In genomic region chr4:139310171-139310898, GRCm38 (mm10) we compare ENCODE assay signal across 8 mouse cellular contexts. TPM values are rescaled to one million over a fixed set of nuclear protein-coding genes. Genes with fewer than 3 reads are reported as not detected.
DNase-seq lines count a peak whose midpoint lies in the region; ATAC-seq lines count a peak whose summit lies in the region.

TSS of gene Pqlc2 (minus strand) at chr4:139310708.
TSS of gene Akr7a5 (plus strand) at chr4:139310744.

- peak within 1 kb of the TSS; percentile 26 to 59; a peak in 3 of 4 replicates for H3K27ac ChIP-seq in heart, embryonic 14.5 days (replicated peaks in 1 of 2; ENCODE audit: control insufficient read depth in 1 of 2, insufficient read depth in 1 of 2, low read depth in 2 of 2, low read length in 2 of 2)
- peak within 1 kb of the TSS; percentile 69 for H3K27ac ChIP-seq in liver, embryonic 13.5 days
- H3K27ac ChIP-seq in stomach, embryonic 16.5 days (ENCODE audit: low read length), result peak within 1 kb of the TSS; percentile 83

- peak within 1 kb of the TSS; percentile 77 to 89 for H3K4me3 ChIP-seq in heart, embryonic 14.5 days (ENCODE audit: control insufficient read depth in 1 of 2, insufficient read depth in 1 of 2, low read depth in 1 of 2, low read length in 2 of 2)
- peak within 1 kb of the TSS; percentile 88 for H3K4me3 ChIP-seq in liver, embryonic 13.5 days (replicated peaks)
- H3K4me3 ChIP-seq in stomach, embryonic 16.5 days (replicated peaks; ENCODE audit: low read length), result peak within 1 kb of the TSS; percentile 95

- WGBS in heart, embryonic 14.5 days, result under 1% methylated on average over 62 of the region's 63 CpGs
- WGBS in liver, embryonic 13.5 days (ENCODE audit: insufficient replicate concordance), result under 1% methylated on average over 63 of the region's 63 CpGs
- under 1% methylated on average over 63 of the region's 63 CpGs for WGBS in stomach, embryonic 16.5 days

- H3K36me3 ChIP-seq in heart, embryonic 14.5 days (ENCODE audit: control insufficient read depth, insufficient read depth, low read length), result peaks cover 18% of the 10 kb centered on the region
- peaks cover 9% of the 10 kb centered on the region for H3K36me3 ChIP-seq in liver, embryonic 13.5 days
- H3K36me3 ChIP-seq in stomach, embryonic 16.5 days (ENCODE audit: control insufficient read depth, insufficient read depth, low read length), result no peaks in the 10 kb centered on the region

- peak within 1 kb of the TSS; percentile 93 for H3K9ac ChIP-seq in heart, embryonic 14.5 days (ENCODE audit: low read length)
- H3K9ac ChIP-seq in liver, embryonic 13.5 days, result peak within 1 kb of the TSS; percentile 90
- peak within 1 kb of the TSS; percentile 96 for H3K9ac ChIP-seq in stomach, embryonic 16.5 days (ENCODE audit: low read length)

- DNase-seq in c-Kit-negative CD71-positive TER-119-positive erythroid progenitor cells, embryonic 14.5 days (ENCODE audit: low read depth, low spot score), result peak; percentile 88
- DNase-seq in fibroblast of lung, adult 2 months (ENCODE audit: low read depth), result peak; percentile 79
- DNase-seq in kidney, postnatal 14 days, result peak; percentile 99
- DNase-seq in liver, embryonic 13.5 days, result peak; percentile 98
- peak; percentile 99 for DNase-seq in neural tube, embryonic 10.5 days (ENCODE audit: extremely low spot score, low spot score)

- peak within 1 kb of the TSS; percentile 99 for H3K4me2 ChIP-seq in heart, embryonic 14.5 days (ENCODE audit: low read length)
- peak within 1 kb of the TSS; percentile 100 for H3K4me2 ChIP-seq in liver, embryonic 13.5 days
- peak within 1 kb of the TSS; percentile 92 for H3K4me2 ChIP-seq in stomach, embryonic 16.5 days (ENCODE audit: low read depth, low read length)

- no peaks in the 10 kb centered on the region for H3K9me3 ChIP-seq in heart, embryonic 14.5 days (ENCODE audit: control insufficient read depth, low read length)
- no peaks in the 10 kb centered on the region for H3K9me3 ChIP-seq in liver, embryonic 13.5 days (replicated peaks)
- no peaks in the 10 kb centered on the region for H3K9me3 ChIP-seq in stomach, embryonic 16.5 days (replicated peaks; ENCODE audit: control insufficient read depth, low read length)

- no peaks in the 10 kb centered on the region for H3K27me3 ChIP-seq in heart, embryonic 14.5 days (ENCODE audit: control insufficient read depth, insufficient read depth, low read length)
- 0 out of 2 replicates have a peak, but pooled peaks cover 4% of the 10 kb centered on the region for H3K27me3 ChIP-seq in liver, embryonic 13.5 days
- H3K27me3 ChIP-seq in stomach, embryonic 16.5 days (ENCODE audit: control insufficient read depth, insufficient read depth, low read length), result no peaks in the 10 kb centered on the region

- peaks cover 8 to 16% of the 10 kb centered on the region in 2 experiments for H3K4me1 ChIP-seq in heart, embryonic 14.5 days (ENCODE audit: control insufficient read depth in 2 of 2, insufficient read depth in 2 of 2, low read length in 2 of 2)
- peaks cover 41% of the 10 kb centered on the region for H3K4me1 ChIP-seq in liver, embryonic 13.5 days (replicated peaks)
- H3K4me1 ChIP-seq in stomach, embryonic 16.5 days (ENCODE audit: control insufficient read depth, insufficient read depth, low read length), result peaks cover 17% of the 10 kb centered on the region

- peak; percentile 79 for ATAC-seq in CD4-positive, CD25-positive, alpha-beta regulatory T cell, adult 4 months
- peak; percentile 86 for ATAC-seq in heart, embryonic 14.5 days (ENCODE audit: insufficient number of reproducible peaks, insufficient read depth, low FRiP score, low read depth)
- peak; percentile 86 for ATAC-seq in liver, embryonic 13.5 days (ENCODE audit: low read depth)
- peak; percentile 91 for ATAC-seq in stomach, embryonic 16.5 days (ENCODE audit: insufficient read depth, low FRiP score)

RNA-seq across cellular contexts. Expression of gene Pqlc2, which starts in this region (rescaled TPM):
- 10 to 100 TPM; 10.4 to 10.8 TPM for polyA plus RNA-seq in CD4-positive, CD25-positive, alpha-beta regulatory T cell, adult 4 months (2017; shearing (Covaris generic))
- polyA plus RNA-seq in heart, embryonic 14.5 days (2014; fragmentation: Nextera tagmentation; extraction: Ambion mirVana), result 8.0 and 8.3 TPM in 2 replicates
- polyA plus RNA-seq in liver, embryonic 13.5 days (2015; fragmentation: Nextera tagmentation; extraction: Ambion mirVana), result 9.7 and 10.3 TPM in 2 replicates
- polyA plus RNA-seq in stomach, embryonic 16.5 days (2015; fragmentation: Nextera tagmentation; extraction: Ambion mirVana), result 14.8 and 18.4 TPM in 2 replicates

RNA-seq across cellular contexts. Expression of gene Akr7a5, which starts in this region (rescaled TPM):
- polyA plus RNA-seq in CD4-positive, CD25-positive, alpha-beta regulatory T cell, adult 4 months (2017; shearing (Covaris generic)), result 1 to 10 TPM; 9.1 TPM
- polyA plus RNA-seq in heart, embryonic 14.5 days (2014; fragmentation: Nextera tagmentation; extraction: Ambion mirVana), result 61.9 and 62.6 TPM in 2 replicates
- 39.8 and 40.0 TPM in 2 replicates for polyA plus RNA-seq in liver, embryonic 13.5 days (2015; fragmentation: Nextera tagmentation; extraction: Ambion mirVana)
- polyA plus RNA-seq in stomach, embryonic 16.5 days (2015; fragmentation: Nextera tagmentation; extraction: Ambion mirVana), result 105 TPM in 2 replicates

Comparison
In these comparisons a context has a peak if more than half of its experiments do, and no peak if none do; other contexts are left out.
1. Peak in every context shown above with its lines: DNase-seq, ATAC-seq, H3K4me3 ChIP-seq and H3K27ac ChIP-seq.